Mouse (Mus musculus) cerebellum, adult 2 months (tissue): Measurements from ENCODE around the gene Ppp1r9b. TPM values are rescaled to one million over a fixed set of nuclear protein-coding genes. Genes with fewer than 3 reads are reported as not detected.

Experiments used
- DNase-seq, 2 experiments: peaks; one replicate each; pipeline ENCODE4 v3.0.0; 2021
- H3K27ac ChIP-seq: fragments of 200-500 bp; 2 replicates; pipeline ENCODE4 v1.5.1; 2012; ENCODE audit warnings: low read length, control low read depth, inconsistent platforms; ENCODE audit not compliant: insufficient read depth
- H3K27me3 ChIP-seq: fragments of 200-500 bp; 2 replicates; pipeline ENCODE4 v1.6.1; 2012; ENCODE audit warnings: inconsistent platforms, mild to moderate bottlenecking, low read length, moderate library complexity; ENCODE audit not compliant: control insufficient read depth, insufficient read depth
- H3K4me1 ChIP-seq: fragments of 200-500 bp; 2 replicates; pipeline ENCODE4 v1.6.1; 2011; ENCODE audit warnings: low read length; ENCODE audit not compliant: control insufficient read depth, insufficient read depth
- H3K4me3 ChIP-seq: fragments of 200-500 bp; replicated peaks from 2 replicates; pipeline ENCODE3; 2011; ENCODE audit warnings: mild to moderate bottlenecking, low read depth, low read length, control low read depth; ENCODE audit not compliant: insufficient read depth
- CTCF ChIP-seq: fragments of 200-500 bp; IDR thresholded peaks from 2 replicates; pipeline ENCODE4 v1.5.1; 2011; ENCODE audit warnings: low read depth, mild to moderate bottlenecking, control low read depth, low read length, moderate library complexity, borderline replicate concordance; ENCODE audit not compliant: insufficient read depth
- POLR2A ChIP-seq: fragments of 200-500 bp; IDR thresholded peaks from 2 replicates; pipeline ENCODE4 v1.6.1; 2011; ENCODE audit warnings: low read length, control low read depth, borderline replicate concordance; ENCODE audit not compliant: insufficient read depth
- WGBS: fragments of 180-500 bp; shearing (Covaris S2); methylation state at CpG from one replicate; pipeline ENCODE4 v1.1.7; 2018; 5-methylcytosine and 5-hydroxymethylcytosine counted together
- polyA plus RNA-seq: library from polyadenylated mRNA; depleted of rRNA; stranded (reverse); fragments of >200 nt; gene quantifications from 2 replicates; pipeline ENCODE4 v1.2.3, GENCODE M21; 2012

Gene Ppp1r9b
- polyA plus RNA-seq, 1 experiment, result 153 TPM

DNA sequence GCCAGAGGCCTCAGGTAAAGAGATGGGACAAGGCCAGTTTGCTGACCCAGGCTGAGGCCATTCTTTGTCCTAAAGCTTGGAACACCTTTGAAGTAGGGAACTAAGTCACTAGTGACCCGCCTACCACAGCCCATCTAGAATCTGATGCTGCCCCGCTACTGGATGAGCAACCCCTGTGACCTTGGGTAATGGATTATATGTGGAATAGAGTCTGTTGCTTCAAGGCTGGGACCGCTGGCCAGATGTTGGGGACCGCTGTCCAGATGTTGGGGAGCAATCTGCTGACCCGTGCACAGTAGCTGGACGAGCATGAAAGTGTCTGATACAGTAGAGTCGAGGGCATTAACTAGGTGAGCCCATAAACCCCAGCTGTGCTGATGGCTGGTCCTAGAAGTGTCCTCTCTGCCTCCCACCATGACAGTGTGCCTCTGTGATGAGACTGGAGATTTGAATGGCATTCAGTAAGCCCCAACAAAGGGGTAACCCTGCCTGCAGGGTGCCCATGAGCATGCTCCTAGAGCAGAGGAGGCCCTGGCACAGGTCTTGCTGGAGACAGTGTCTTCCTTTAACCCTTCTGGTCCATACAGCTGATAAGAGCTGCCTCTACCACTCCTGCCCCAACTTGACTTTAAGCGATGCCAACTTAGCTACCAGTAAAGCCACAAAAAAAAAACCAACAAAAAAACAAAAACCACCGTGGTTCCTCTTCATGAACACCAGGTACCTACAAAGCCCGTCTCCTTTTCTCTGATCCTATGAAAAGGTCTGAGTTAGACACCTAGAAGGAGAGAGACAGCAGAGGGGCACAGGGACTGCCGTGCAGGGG is 4.3 kb downstream of the Ppp1r9b start:
- H3K27me3 ChIP-seq, result no peaks in the 10 kb centered on the region
- H3K27ac ChIP-seq, result peak overlapping the region; percentile 97; the same call in 1 of the 2 replicates
- 41% methylated on average over 11 of the region's 11 CpGs for WGBS
- DNase-seq, result peak in 1 of 2 experiments; percentile 35
- peak overlapping the region; percentile 82 for H3K4me3 ChIP-seq
- H3K4me1 ChIP-seq, result peaks cover 42% of the 10 kb centered on the region
- no peak for TF ChIP-seq CTCF
- TF ChIP-seq POLR2A, result no peak

GRCm38 (mm10) chr11:94996101-94996500 is 5.3 kb downstream of the Ppp1r9b start:
- DNase-seq, result peak; percentile 61 to 62
- Histone ChIP-seq H3K27ac (peak overlapping the region; percentile 57), H3K4me1 (peaks cover 52% of the 10 kb centered on the region), H3K27me3 (no peaks in the 10 kb centered on the region), H3K4me3 (peak overlapping the region; percentile 54)
- TF ChIP-seq POLR2A, result peak; percentile 19; the same call in 1 of the 2 replicates
- no peak for TF ChIP-seq CTCF
- 15% methylated on average over 8 of the region's 8 CpGs for WGBS

- 82% methylated on average over 6 of the region's 6 CpGs for WGBS
- Histone ChIP-seq H3K27ac (no peak overlapping the region), H3K4me3 (no peak overlapping the region), H3K4me1 (peaks cover 57% of the 10 kb centered on the region), H3K27me3 (no peaks in the 10 kb centered on the region)
- TF ChIP-seq POLR2A (no peak), CTCF (no peak)
- no peak for DNase-seq
These were observed 6.1 kb downstream of the Ppp1r9b start for GRCm38 (mm10) chr11:94996984-94997383.

DNA sequence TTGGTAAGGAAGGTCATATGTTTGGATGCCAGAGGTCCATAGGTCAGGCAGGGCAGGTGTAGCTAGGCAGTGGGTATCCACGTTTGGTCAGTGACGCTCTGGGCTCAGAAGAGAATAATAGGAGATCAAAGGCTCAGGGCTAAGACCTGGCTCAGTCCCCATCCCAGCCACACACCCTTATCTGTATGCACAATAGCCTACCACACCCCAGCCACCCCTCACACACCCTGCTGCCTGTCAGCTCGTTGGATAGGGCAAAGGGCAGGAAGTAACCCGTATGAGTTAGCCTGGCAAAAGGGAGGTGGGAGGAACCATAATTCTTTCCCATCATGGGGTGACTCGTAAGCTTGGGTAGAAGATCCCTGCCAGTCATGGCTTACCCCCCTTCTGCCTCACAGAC is 6.8 kb downstream of the Ppp1r9b start:
- H3K27ac ChIP-seq, result 0 out of 2 replicates have a peak overlapping the region, but pooled peaks have one; percentile 36
- peak in 1 of 2 experiments; percentile 45 for DNase-seq
- WGBS, result 29% methylated on average over 5 of the region's 5 CpGs
- no peak for TF ChIP-seq POLR2A
- no peak for TF ChIP-seq CTCF
- no peak overlapping the region for H3K4me3 ChIP-seq
- no peaks in the 10 kb centered on the region for H3K27me3 ChIP-seq
- H3K4me1 ChIP-seq, result peaks cover 62% of the 10 kb centered on the region

- peak in 1 of 2 experiments; percentile 54 for DNase-seq
- Histone ChIP-seq H3K27ac (peak overlapping the region; percentile 36; the same call in 1 of the 2 replicates), H3K4me3 (no peak overlapping the region), H3K4me1 (peaks cover 62% of the 10 kb centered on the region), H3K27me3 (no peaks in the 10 kb centered on the region)
- no peak for TF ChIP-seq POLR2A
- no peak for TF ChIP-seq CTCF
- 13% methylated on average over 16 of the region's 16 CpGs for WGBS
These were observed 7.3 kb downstream of the Ppp1r9b start for GRCm38 (mm10) chr11:94998041-94998531.

DNA sequence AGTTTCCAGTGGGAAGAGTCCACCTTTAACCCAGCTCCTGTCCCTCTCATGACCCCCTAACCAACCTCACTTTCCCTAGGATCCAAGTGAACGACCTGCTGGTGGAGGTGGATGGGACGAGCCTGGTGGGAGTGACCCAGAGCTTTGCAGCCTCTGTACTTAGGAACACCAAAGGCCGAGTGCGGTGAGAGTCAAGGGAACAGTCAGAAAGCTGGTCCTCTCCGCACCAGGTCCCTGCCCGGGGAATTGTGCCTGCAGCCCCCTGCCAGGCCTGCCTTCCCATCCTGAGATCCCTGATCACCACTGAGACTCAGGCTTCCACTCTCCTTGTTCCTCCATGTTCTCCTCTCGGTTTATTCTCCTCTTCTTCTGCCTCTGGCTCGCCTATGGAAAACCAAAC is 9.3 kb downstream of the Ppp1r9b start:
- Histone ChIP-seq H3K27ac (peak overlapping the region; percentile 69), H3K4me3 (no peak overlapping the region)
- no peak for TF ChIP-seq POLR2A
- TF ChIP-seq CTCF, result no peak

GRCm38 (mm10) chr11:95000548-95000947 is 9.7 kb downstream of the Ppp1r9b start:
- Histone ChIP-seq H3K27me3 (no peaks in the 10 kb centered on the region), H3K4me3 (no peak overlapping the region), H3K27ac (peak overlapping the region; percentile 69), H3K4me1 (peaks cover 73% of the 10 kb centered on the region)
- TF ChIP-seq CTCF, result no peak
- no peak for TF ChIP-seq POLR2A
- peak in 1 of 2 experiments; percentile 59 for DNase-seq
- WGBS, result 9% methylated on average over 4 of the region's 4 CpGs

More for the DNA sequence above, 9.3 kb downstream of the Ppp1r9b start:
- DNase-seq, result peak in 1 of 2 experiments; percentile 40
- 73% methylated on average over 8 of the region's 8 CpGs for WGBS
- Histone ChIP-seq H3K4me1 (peaks cover 72% of the 10 kb centered on the region), H3K27me3 (no peaks in the 10 kb centered on the region)
